Mouse (Mus musculus): Measurements from ENCODE around the gene Prkch.

DNA sequence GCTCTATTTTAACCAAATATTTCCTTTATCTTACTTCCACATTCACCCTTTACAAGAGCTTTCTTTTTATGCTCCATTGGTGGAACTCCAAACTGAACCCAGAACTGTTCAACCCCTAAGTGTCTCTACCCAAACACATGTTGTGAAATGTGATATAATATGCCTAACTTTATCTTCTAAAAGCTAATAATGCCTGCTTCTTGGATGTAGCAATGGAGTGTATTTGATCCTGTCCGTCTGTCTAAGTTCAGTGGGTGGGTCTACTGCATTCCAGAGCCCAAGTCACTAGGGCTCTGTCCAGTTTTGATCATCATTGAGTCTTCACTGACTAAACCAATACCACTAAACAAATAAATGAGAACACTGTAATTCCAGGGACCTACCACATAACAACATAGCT lies 240.2 kb downstream of the Prkch start:
- TF ChIP-seq CTCF (conservative IDR thresholded peaks at IDR 0.05; ENCODE audit: low read length) (no peak), POU5F1 (IDR thresholded peaks at IDR 0.05; ENCODE audit: borderline replicate concordance, low read length) (no peak), NANOG (IDR thresholded peaks at IDR 0.05; ENCODE audit: borderline replicate concordance, low read length) (no peak)

Data from E14TG2a.4 (cell line).